Mouse (Mus musculus): ENCODE measurements around the gene Pnck.

The Pnck gene

DNA sequence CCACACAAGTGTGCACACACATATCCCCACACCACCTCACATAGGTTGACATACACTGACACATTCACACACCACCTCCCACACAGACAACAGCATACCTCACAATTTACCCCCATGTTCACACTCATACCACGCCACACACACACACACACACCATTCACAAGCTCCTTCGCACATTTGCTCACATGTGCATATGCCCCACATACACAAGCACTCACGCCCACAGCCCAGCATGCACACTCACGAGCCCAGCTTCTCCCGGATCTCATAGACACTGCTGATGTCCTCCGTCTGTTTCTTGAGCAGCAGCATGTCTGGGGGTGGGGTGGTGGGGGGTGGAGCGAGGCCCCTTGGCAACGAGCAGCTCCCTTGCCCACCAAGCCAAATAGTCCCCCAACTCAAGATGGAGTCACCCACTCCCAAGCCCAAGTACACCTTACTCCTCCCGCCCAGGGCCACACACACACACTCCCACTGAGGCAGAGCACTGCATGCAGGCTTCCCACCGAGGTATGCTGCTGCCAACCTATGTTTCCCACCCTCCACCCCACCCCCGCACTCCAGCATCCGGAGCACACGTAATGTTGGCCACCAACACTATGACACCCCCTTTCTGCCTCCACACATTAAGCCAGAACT lies 862 bp downstream of the Pnck start:
- H3K27me3 ChIP-seq (ENCODE audit: control insufficient read depth, insufficient read depth, low read length, poor library complexity, severe bottlenecking): no peaks in the 10 kb centered on the region

DNA sequence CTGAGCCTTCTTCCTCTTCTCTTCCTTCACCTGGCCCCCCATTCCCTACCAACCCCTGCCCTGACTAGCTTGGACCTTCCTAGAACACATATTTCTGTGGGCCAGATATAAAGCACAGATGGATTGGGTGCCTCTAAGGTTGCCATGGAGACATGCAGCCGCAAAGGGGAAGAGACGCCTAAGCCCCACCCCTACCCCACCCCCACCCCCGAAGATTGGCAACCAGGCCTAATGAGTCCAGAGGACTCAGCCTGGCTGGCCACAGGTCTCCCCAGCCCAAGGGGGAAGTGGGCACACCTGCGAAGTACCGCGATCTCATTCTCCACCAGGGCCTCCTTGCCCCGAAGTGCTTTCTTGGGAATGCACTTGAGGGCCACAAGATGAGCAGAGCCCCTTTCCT lies 1.5 kb downstream of the Pnck start:
- H3K27me3 ChIP-seq (ENCODE audit: control insufficient read depth, insufficient read depth, low read length, poor library complexity, severe bottlenecking): no peaks in the 10 kb centered on the region
- DNase-seq (ENCODE audit: low read depth, low spot score): no peak

More for the DNA sequence above, 862 bp downstream of the Pnck start:
- H3K36me3 ChIP-seq (ENCODE audit: control insufficient read depth, insufficient read depth, low read length, poor library complexity, severe bottlenecking): no peaks in the 10 kb centered on the region
- no peak for DNase-seq (ENCODE audit: low read depth, low spot score)

DNA sequence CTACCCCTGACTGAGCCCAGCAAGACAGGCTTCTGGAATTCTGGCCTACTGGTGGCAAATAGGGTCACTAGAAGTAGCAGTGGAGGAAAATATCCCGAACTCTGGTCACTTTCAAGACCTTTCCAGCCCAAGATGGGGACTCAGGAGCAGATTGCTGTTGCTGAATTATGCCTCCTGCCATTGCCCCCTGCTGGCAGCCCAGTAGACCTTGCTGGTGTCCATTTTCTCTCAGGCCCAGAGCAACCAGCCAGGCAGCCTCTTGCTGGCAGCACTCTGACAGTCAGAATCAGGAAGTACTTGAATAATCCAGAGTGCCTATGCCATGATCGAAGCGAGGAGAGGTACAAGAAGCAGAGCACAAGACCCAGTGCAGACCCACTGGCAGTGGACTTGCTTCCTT lies 4.4 kb downstream of the Pnck start:
- no peaks in the 10 kb centered on the region for H3K27me3 ChIP-seq (ENCODE audit: control insufficient read depth, insufficient read depth, low read length, poor library complexity, severe bottlenecking)
- no peaks in the 10 kb centered on the region for H3K36me3 ChIP-seq (ENCODE audit: control insufficient read depth, insufficient read depth, low read length, poor library complexity, severe bottlenecking)
- peak; percentile 58 for DNase-seq (ENCODE audit: low read depth, low spot score)

More for the DNA sequence above, 1.5 kb downstream of the Pnck start:
- no peaks in the 10 kb centered on the region for H3K36me3 ChIP-seq (ENCODE audit: control insufficient read depth, insufficient read depth, low read length, poor library complexity, severe bottlenecking)

DNA sequence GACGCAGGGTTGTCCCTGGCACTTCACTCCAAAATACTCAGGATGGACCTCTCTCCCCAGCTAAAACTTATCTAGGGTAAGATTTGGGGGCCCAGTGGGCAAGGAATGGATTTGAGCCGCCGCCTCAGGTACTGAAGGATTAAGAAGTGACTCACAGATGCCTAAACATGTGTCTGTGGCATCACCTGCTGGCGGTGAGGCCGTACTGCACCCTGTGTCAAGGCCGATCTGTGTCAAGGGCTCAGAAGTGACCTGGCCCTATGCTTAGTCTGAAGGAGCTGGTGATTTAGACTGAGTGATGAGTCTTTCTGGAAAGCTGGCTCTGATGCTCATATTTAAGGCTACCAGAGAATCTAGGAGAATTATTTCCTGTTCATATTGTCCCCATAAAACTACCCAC lies 5.7 kb downstream of the Pnck start:
- peak; percentile 82 for DNase-seq (ENCODE audit: low read depth, low spot score)
- H3K27me3 ChIP-seq (ENCODE audit: control insufficient read depth, insufficient read depth, low read length, poor library complexity, severe bottlenecking): no peaks in the 10 kb centered on the region
- H3K36me3 ChIP-seq (ENCODE audit: control insufficient read depth, insufficient read depth, low read length, poor library complexity, severe bottlenecking): no peaks in the 10 kb centered on the region

DNA sequence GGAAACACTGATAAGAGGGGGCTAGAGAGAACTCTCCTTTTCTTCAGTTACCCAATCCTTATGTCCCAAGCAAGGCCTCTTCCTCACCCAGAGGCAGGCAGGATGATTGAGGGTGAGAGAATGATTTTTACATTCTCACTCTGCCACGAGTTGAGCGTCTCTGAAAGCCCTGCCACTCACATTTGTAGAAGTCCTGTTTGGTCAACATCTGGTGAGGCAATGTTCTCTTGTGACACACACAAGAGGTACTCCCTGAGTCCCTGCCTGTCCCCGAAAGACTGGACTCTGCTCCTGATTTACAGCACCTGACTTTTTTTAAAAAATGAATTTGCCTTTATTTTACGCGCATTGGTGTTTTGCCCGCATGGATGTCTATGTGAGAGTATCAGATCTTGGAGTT lies 6.5 kb downstream of the Pnck start:
- no peaks in the 10 kb centered on the region for H3K36me3 ChIP-seq (ENCODE audit: control insufficient read depth, insufficient read depth, low read length, poor library complexity, severe bottlenecking)
- H3K27me3 ChIP-seq (ENCODE audit: control insufficient read depth, insufficient read depth, low read length, poor library complexity, severe bottlenecking): no peaks in the 10 kb centered on the region
- DNase-seq (ENCODE audit: low read depth, low spot score): no peak

DNA sequence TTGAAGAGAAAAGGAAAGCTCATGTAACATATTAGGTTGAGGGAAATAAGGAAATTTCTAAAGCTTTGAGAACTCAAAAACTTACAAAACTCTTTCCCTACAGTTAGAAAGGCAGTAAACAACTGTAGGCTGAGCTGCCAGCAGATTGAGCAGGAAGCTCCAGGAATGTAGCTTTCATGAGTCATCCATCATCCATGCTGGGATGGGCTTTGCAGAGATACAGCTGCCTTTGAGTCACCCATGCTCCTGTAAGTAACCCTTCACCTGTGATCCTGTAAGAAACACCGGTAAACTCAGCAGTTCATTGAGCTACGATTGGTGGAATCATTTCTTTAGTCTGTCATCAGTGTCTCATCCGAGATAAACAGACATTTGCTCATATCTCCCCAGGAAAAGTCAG lies 9.0 kb downstream of the Pnck start:
- H3K27me3 ChIP-seq (ENCODE audit: control insufficient read depth, insufficient read depth, low read length, poor library complexity, severe bottlenecking): no peaks in the 10 kb centered on the region
- DNase-seq (ENCODE audit: low read depth, low spot score): no peak
- H3K36me3 ChIP-seq (ENCODE audit: control insufficient read depth, insufficient read depth, low read length, poor library complexity, severe bottlenecking): no peaks in the 10 kb centered on the region

DNA sequence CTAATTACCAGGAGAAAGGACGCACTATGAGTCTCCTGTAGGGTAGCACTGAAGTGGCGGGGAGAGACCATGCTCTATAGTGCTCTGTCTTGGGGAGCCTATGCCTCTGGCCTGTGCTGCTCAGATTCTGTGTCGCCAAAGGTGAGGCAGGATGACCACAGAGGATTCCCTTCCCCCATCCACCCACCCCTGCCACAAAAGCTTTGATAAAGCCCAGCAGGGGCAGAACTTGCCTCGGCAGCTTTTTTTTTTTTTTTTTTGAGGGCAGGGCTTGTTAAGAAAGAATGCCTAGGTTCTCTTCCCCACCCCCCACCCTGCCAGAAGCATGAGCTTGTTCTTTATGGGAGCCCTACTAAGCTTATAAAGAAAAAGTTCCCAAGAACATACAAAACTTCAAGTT lies 14.8 kb downstream of the Pnck start:
- DNase-seq (ENCODE audit: low read depth, low spot score): no peak
- Histone ChIP-seq H3K36me3 (ENCODE audit: control insufficient read depth, insufficient read depth, low read length, poor library complexity, severe bottlenecking) (no peaks in the 10 kb centered on the region), H3K27me3 (ENCODE audit: control insufficient read depth, insufficient read depth, low read length, poor library complexity, severe bottlenecking) (no peaks in the 10 kb centered on the region)

DNA sequence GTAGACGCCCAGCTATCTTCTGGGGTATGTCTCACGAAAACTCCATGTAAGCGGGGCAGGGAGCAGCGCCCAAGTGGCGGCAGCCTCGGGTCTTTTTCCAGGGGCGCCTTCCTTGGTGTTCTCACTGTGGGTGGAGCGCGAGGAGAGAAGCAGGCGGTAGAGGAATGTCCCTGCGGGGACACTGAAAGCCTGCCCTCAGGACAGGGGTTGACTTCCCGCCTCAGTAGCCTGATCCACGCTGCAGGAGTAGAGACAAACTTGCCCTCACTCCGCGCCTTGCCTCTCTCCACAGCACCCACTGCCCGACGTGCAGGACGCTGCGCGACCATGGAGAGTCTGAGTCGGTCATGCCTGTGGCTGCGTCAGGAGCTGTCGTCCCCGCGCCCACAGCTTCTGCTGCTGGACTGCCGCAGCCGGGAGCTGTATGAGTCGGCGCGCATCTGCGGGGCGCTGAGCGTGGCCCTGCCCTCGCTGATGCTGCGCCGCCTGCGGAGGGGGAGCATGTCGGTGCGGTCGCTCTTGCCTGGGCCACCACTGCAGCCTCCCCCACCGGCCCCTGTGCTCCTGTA lies 19.9 kb downstream of the Pnck start:
- Histone ChIP-seq H3K36me3 (ENCODE audit: control insufficient read depth, insufficient read depth, low read length, poor library complexity, severe bottlenecking) (no peaks in the 10 kb centered on the region), H3K27me3 (ENCODE audit: control insufficient read depth, insufficient read depth, low read length, poor library complexity, severe bottlenecking) (no peaks in the 10 kb centered on the region; the same call in none of the 2 replicates)
- no peak for DNase-seq (ENCODE audit: low read depth, low spot score)

DNA sequence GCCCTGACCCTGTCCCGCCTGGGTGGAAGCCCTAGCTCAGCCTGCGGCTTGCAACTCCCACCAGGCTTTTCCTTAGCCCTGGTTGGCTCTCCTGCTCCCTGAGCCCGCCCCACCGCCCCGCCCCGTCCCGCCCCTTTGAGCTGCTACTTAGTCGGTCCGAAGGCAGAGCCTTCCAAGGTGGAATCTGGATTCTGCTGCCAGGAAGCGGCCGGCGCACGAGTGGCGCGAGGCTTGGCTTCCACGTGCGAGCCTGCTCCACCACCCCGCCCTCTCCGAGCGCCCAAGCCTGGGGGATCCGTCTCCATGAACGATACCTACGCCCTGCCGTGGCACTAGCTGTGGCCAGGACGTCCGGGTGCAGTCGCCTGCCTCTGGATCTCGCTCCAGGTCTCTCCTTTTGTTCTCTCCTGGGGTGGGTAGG lies 20.7 kb downstream of the Pnck start, which contains the start of gene Dusp9:
Gene Dusp9, plus strand, starts transcription at position 165 of the 421 bp plus-strand sequence.
- H3K27me3 ChIP-seq (ENCODE audit: control insufficient read depth, insufficient read depth, low read length, poor library complexity, severe bottlenecking): no peaks in the 10 kb centered on the region; the same call in none of the 2 replicates
- no peak for DNase-seq (ENCODE audit: low read depth, low spot score)

DNA sequence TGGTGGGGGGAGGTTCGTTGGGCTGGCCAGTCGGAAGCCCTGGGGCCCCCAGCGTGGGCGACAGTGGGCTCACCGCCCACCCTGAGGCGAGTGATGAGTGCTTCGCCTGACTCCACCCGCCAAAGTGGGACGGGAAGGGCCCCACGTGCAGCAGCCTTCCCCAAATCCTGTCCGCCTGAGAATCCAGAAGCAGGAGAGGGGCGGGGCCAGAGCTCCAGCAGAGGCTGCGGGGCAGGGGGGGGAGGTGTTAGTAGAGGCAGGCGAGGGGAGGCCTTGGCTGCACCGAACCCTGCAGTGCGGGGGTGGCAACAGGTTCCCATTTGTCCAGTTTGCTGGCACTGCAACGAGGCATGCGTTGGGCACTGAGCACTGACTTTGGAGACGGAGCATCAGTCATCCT lies 22.5 kb downstream of the Pnck start:
- DNase-seq (ENCODE audit: low read depth, low spot score): no peak
- H3K27me3 ChIP-seq (ENCODE audit: control insufficient read depth, insufficient read depth, low read length, poor library complexity, severe bottlenecking): no peaks in the 10 kb centered on the region; the same call in none of the 2 replicates
- H3K36me3 ChIP-seq (ENCODE audit: control insufficient read depth, insufficient read depth, low read length, poor library complexity, severe bottlenecking): no peaks in the 10 kb centered on the region

More for the DNA sequence above, 20.7 kb downstream of the Pnck start, which contains the start of gene Dusp9:
- H3K36me3 ChIP-seq (ENCODE audit: control insufficient read depth, insufficient read depth, low read length, poor library complexity, severe bottlenecking): no peaks in the 10 kb centered on the region

DNA sequence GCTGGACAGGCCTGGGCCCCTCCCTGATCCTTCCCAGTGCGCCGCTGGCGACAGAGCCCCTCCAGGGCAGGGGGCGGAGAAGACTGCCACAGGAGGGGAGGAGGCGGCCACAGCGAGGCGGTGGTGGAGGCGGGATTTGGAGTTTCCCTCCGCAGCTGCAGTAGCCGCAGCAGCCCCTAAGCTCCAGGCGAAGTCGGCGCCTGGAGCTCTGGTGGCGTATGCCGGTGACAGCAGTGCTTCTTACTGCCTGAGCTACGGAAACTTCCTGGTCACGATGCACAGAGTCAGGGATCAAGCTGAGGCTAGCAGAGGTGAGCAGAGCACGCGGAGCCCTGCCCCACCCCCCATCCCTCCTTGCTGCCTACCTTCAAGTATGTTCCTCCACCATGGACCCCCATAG lies 24.5 kb downstream of the Pnck start:
- Histone ChIP-seq H3K27me3 (ENCODE audit: control insufficient read depth, insufficient read depth, low read length, poor library complexity, severe bottlenecking) (no peaks in the 10 kb centered on the region; the same call in none of the 2 replicates), H3K36me3 (ENCODE audit: control insufficient read depth, insufficient read depth, low read length, poor library complexity, severe bottlenecking) (no peaks in the 10 kb centered on the region)
- DNase-seq (ENCODE audit: low read depth, low spot score): no peak

DNA sequence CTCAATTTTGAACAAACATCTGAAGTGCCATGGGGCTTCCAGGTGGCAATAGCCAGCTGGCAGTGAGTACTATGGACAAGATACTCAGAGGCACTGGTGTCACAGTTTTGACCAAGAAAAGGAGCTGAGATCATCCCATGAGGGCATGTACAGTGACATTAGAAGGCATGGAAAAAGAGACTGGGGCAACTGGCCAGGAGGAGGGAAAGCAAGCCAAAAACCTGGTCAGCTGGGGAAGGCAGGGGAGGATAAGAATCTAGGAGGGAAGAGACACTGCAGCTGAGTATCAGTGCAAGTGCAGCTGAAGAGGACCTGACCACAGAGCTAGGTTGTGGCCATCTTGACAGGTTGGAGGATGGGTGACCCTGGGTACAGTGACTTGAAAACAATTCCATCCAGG lies 32.9 kb downstream of the Pnck start:
- no peaks in the 10 kb centered on the region for H3K36me3 ChIP-seq (ENCODE audit: control insufficient read depth, insufficient read depth, low read length, poor library complexity, severe bottlenecking)
- no peak for DNase-seq (ENCODE audit: low read depth, low spot score)
- H3K27me3 ChIP-seq (ENCODE audit: control insufficient read depth, insufficient read depth, low read length, poor library complexity, severe bottlenecking): no peaks in the 10 kb centered on the region

DNA sequence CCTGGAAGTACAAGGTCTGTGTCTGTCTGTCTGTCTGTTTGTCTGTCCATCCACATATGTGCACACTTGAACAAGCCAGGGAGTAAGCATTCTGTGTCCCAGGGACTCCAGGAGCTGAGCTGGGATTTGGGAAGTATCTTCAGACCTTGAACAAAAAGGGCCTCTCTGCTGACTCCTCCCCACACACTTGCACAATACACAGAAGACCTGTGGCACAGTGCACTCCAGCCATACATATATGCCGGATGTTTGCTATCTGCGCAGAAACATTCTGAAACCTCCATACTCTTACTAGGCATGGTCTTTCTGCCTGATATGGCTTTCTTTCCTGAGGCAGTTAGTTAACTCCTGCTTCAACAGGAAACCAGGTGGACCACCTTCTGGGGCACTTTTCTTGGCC lies 40.0 kb downstream of the Pnck start:
- H3K36me3 ChIP-seq (ENCODE audit: control insufficient read depth, insufficient read depth, low read length, poor library complexity, severe bottlenecking): no peaks in the 10 kb centered on the region
- DNase-seq (ENCODE audit: low read depth, low spot score): no peak
- H3K27me3 ChIP-seq (ENCODE audit: control insufficient read depth, insufficient read depth, low read length, poor library complexity, severe bottlenecking): no peaks in the 10 kb centered on the region

DNA sequence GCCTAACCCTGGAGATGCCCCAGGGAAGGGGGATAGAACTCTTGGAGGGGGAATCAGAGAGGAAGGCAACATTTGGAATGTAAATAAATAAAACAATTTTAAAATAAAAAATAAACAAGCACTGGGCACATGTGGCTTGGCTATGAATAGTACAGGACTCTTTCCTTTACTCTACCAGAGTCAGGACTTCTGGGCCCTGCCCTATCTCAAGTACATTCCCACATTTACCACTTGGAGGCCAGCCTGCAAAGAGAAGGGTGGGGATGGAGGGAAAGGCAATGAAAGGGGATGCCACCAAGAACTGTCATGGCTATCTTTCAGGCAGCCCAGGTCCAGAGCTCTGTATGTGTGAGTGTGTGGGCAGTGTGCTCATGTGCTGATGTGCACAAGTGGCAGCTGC lies 40.5 kb downstream of the Pnck start:
- no peak for DNase-seq (ENCODE audit: low read depth, low spot score)
- Histone ChIP-seq H3K36me3 (ENCODE audit: control insufficient read depth, insufficient read depth, low read length, poor library complexity, severe bottlenecking) (no peaks in the 10 kb centered on the region), H3K27me3 (ENCODE audit: control insufficient read depth, insufficient read depth, low read length, poor library complexity, severe bottlenecking) (no peaks in the 10 kb centered on the region)

DNA sequence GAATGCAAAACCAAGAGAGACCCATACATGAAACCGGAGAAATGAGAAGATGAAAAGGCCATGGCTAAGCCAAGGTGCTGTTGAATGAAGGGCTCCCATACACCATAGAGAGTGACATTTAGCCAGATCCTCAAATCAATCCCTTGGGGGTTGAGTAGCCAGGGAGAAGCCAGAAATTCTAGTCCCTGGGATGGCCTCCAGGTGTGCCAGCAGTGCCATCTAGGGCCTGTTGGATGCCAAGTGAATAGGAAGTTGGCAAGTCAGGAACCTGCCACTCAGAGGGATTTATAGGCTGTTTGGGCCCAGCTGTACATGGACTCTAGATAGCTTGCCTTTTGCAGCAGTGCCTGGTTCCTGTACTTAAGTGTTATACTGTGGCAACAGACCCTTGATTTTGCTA lies 44.0 kb downstream of the Pnck start:
- H3K27me3 ChIP-seq (ENCODE audit: control insufficient read depth, insufficient read depth, low read length, poor library complexity, severe bottlenecking): no peaks in the 10 kb centered on the region
- no peak for DNase-seq (ENCODE audit: low read depth, low spot score)
- H3K36me3 ChIP-seq (ENCODE audit: control insufficient read depth, insufficient read depth, low read length, poor library complexity, severe bottlenecking): no peaks in the 10 kb centered on the region

DNA sequence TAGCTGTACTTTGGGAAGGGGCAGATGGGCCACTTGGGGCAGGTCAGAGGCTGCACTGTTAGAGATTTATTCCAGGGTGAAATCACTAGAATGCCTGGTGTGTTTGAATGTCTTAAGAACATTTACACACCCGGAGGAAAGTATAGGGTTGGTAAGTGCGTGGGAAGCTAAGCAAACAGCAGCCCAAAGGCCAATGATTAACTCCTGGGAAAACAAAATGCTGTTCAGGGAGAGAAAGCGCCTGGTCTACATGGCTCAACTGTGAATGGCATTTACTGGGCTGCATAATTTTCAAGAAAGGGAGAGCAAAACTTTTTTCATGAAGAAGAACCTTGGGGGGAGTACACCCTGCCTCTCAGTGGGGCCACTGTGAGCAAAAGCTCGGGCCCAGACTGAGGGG lies 46.3 kb downstream of the Pnck start:
- H3K36me3 ChIP-seq (ENCODE audit: control insufficient read depth, insufficient read depth, low read length, poor library complexity, severe bottlenecking): no peaks in the 10 kb centered on the region
- no peaks in the 10 kb centered on the region for H3K27me3 ChIP-seq (ENCODE audit: control insufficient read depth, insufficient read depth, low read length, poor library complexity, severe bottlenecking)
- no peak for DNase-seq (ENCODE audit: low read depth, low spot score)

Measured in splenic B cell, adult 2 months (primary cell).